Mouse (Mus musculus) liver, embryonic 14.5 days (tissue): ENCODE results near the gene Olfr1116. TPM values are rescaled to one million over a fixed set of nuclear protein-coding genes. Genes with fewer than 3 reads are reported as not detected.
"Not testable (repeated sequence)": the region's sequence is repeated elsewhere in the genome, so short reads cannot be mapped to it uniquely, and the experiment has no call there.

Experiments
- ATAC-seq: fragments of 200-750 bp; cut with Nextera tagmentation; 2 replicates; pipeline ENCODE4 v1.8.0; 2017; ENCODE audit warnings: moderate number of reproducible peaks, mild to moderate bottlenecking, moderate library complexity; ENCODE audit not compliant: insufficient read depth
- DNase-seq, 3 experiments: peaks; one replicate each; pipeline ENCODE4 v3.0.0-alpha.2; 2012 to 2013; ENCODE audit warnings: low read depth in 3 of 3, low spot score in 3 of 3
- H3K27ac ChIP-seq: fragments of 300-500 bp; sonication (generic); 2 replicates; pipeline ENCODE4 v1.5.1; 2014; ENCODE audit warnings: moderate library complexity, mild to moderate bottlenecking, control low read depth, inconsistent platforms
- H3K27me3 ChIP-seq: fragments of 300-500 bp; sonication (generic); 2 replicates; pipeline ENCODE4 v1.6.1; 2014; ENCODE audit warnings: mild to moderate bottlenecking, low read length, moderate library complexity; ENCODE audit not compliant: control insufficient read depth, insufficient read depth
- H3K36me3 ChIP-seq: fragments of 300-500 bp; sonication (generic); replicated peaks from 2 replicates; pipeline ENCODE4 v1.6.1; 2014; ENCODE audit warnings: low read depth; ENCODE audit not compliant: control insufficient read depth, insufficient read depth
- H3K4me1 ChIP-seq, 2 experiments: fragments of 200-500 bp in 1 of 2; fragments of 300-500 bp in 1 of 2; sonication (generic) in 1 of 2; replicated peaks; 2 replicates each; pipeline ENCODE4 v1.6.1; 2012 to 2014; ENCODE audit warnings: antibody characterized with exemption in 1 of 2, inconsistent platforms in 1 of 2, low read length in 1 of 2; ENCODE audit not compliant: control insufficient read depth in 2 of 2, insufficient read depth in 2 of 2
- H3K4me2 ChIP-seq: fragments of 300-500 bp; sonication (generic); 2 replicates; pipeline ENCODE4 v1.6.1; 2014; ENCODE audit warnings: low read depth, mild to moderate bottlenecking, control low read depth, moderate library complexity
- H3K4me3 ChIP-seq, 2 experiments: fragments of 200-500 bp in 1 of 2; fragments of 300-500 bp in 1 of 2; sonication (generic) in 1 of 2; 2 replicates each; pipeline ENCODE4 v1.5.1; 2012 to 2014; ENCODE audit warnings: low read depth in 2 of 2, low read length in 2 of 2, mild to moderate bottlenecking in 2 of 2, control low read depth in 1 of 2, inconsistent platforms in 1 of 2, moderate library complexity in 1 of 2; ENCODE audit not compliant: insufficient read depth in 1 of 2
- H3K9ac ChIP-seq: fragments of 300-500 bp; sonication (generic); replicated peaks from 2 replicates; pipeline ENCODE4 v1.6.1; 2014; ENCODE audit warnings: mild to moderate bottlenecking, control low read depth, moderate library complexity
- H3K9me3 ChIP-seq: fragments of 300-500 bp; sonication (generic); 2 replicates; pipeline ENCODE4 v1.6.1; 2016; ENCODE audit warnings: low read length, mixed read lengths; ENCODE audit not compliant: control insufficient read depth
- CTCF ChIP-seq: IDR thresholded peaks from 2 replicates; pipeline ENCODE4 v1.5.1; 2016; ENCODE audit warnings: antibody characterized with exemption, low read depth, control low read depth
- EP300 ChIP-seq: IDR thresholded peaks from 2 replicates; pipeline ENCODE4 v1.6.1; 2016; ENCODE audit warnings: antibody characterized with exemption, low read depth
- WGBS: fragments of 180-500 bp; shearing (Covaris S2); extraction: QIAGEN DNeasy Blood & Tissue Kit; methylation state at CpG from one replicate; pipeline ENCODE4 v1.1.7; 2014; ENCODE audit not compliant: insufficient replicate concordance; 5-methylcytosine and 5-hydroxymethylcytosine counted together
- microRNA-seq: library from miRNA; unstranded; fragments of <30 nt; microRNA quantifications from one replicate; pipeline ENCODE4, GENCODE M21; 2016
- polyA plus RNA-seq, 2 experiments: library from polyadenylated mRNA; depleted of rRNA in 1 of 2; stranded (reverse) in 1 of 2; unstranded in 1 of 2; fragments of >200 nt; fragmentation: Nextera tagmentation in 1 of 2; extraction: Ambion mirVana in 1 of 2; gene quantifications; 2 replicates each; pipeline versions ENCODE4 v1.2.1 to v1.2.3; 2012 to 2014

Gene Olfr1116
- not detected in 2 replicates for polyA plus RNA-seq (2012; rRNA removed)
- not detected in 2 replicates for polyA plus RNA-seq (2014; fragmentation: Nextera tagmentation; extraction: Ambion mirVana)

GRCm38 (mm10) chr2:87267234-87267633, at the start of gene Olfr1116:
Olfr1116 (plus strand) TSS chr2:87267534.
- H3K36me3 ChIP-seq = no peaks in the 10 kb centered on the region

GRCm38 (mm10) chr2:87247713-87248112, 19.6 kb upstream of the Olfr1116 start, which contains the start of gene Olfr1115:
Olfr1115 (plus strand) TSS chr2:87248013.
- no peak for ATAC-seq
- Histone ChIP-seq H3K36me3 (no peaks in the 10 kb centered on the region), H3K27ac (no peak within 1 kb of the TSS), H3K4me2 (no peak within 1 kb of the TSS), H3K4me1 (no peaks in the 10 kb centered on the region), H3K9me3 (no peaks in the 10 kb centered on the region), H3K4me3 (no peak within 1 kb of the TSS), H3K9ac (no peak within 1 kb of the TSS), H3K27me3 (no peaks in the 10 kb centered on the region)
- TF ChIP-seq CTCF (no peak), EP300 (no peak)
- 51% methylated on average over 2 of the region's 2 CpGs for WGBS
- no peak for DNase-seq

More at GRCm38 (mm10) chr2:87267234-87267633, at the start of gene Olfr1116:
- TF ChIP-seq EP300 (no peak), CTCF (no peak)
- Histone ChIP-seq H3K27me3 (no peaks in the 10 kb centered on the region), H3K4me2 (no peak within 1 kb of the TSS), H3K9ac (no peak within 1 kb of the TSS), H3K27ac (no peak within 1 kb of the TSS), H3K4me1 (no peaks in the 10 kb centered on the region), H3K9me3 (no peaks in the 10 kb centered on the region), H3K4me3 (no peak within 1 kb of the TSS)
- no peak for ATAC-seq
- no peak for DNase-seq
- WGBS = 73% methylated on average over 1 of the region's 1 CpGs

GRCm38 (mm10) chr2:87293977-87294376, 26.6 kb downstream of the Olfr1116 start:
- DNase-seq, H3K27me3 ChIP-seq, ATAC-seq, H3K9me3 ChIP-seq, H3K36me3 ChIP-seq, H3K27ac ChIP-seq, H3K4me1 ChIP-seq, H3K4me3 ChIP-seq, H3K4me2 ChIP-seq, H3K9ac ChIP-seq: not testable (repeated sequence)

GRCm38 (mm10) chr2:87307281-87307680, 39.9 kb downstream of the Olfr1116 start, which contains the start of gene Olfr1118:
Olfr1118 (plus strand) TSS chr2:87307581.
- no peak for DNase-seq
- Histone ChIP-seq H3K27ac (no peak within 1 kb of the TSS), H3K9me3 (no peaks in the 10 kb centered on the region), H3K9ac (no peak within 1 kb of the TSS), H3K4me1 (no peaks in the 10 kb centered on the region), H3K27me3 (no peaks in the 10 kb centered on the region), H3K36me3 (no peaks in the 10 kb centered on the region), H3K4me2 (no peak within 1 kb of the TSS), H3K4me3 (no peak within 1 kb of the TSS)
- WGBS = 40% methylated on average over 1 of the region's 1 CpGs
- no peak for ATAC-seq
- TF ChIP-seq EP300 (no peak), CTCF (no peak)

Small RNA genes lying within 50 kb of the gene (microRNA-seq; reads per million reads assigned to microRNA genes)
- gene Gm27438 = not detected

Other genes starting within 250 kb of the Olfr1116 start
- gene Olfr1104, start 240.5 kb upstream of the Olfr1116 start, polyA plus RNA-seq (2012; rRNA removed) = not detected in 2 replicates
- gene Olfr1104, start 240.5 kb upstream of the Olfr1116 start, polyA plus RNA-seq (2014; fragmentation: Nextera tagmentation; extraction: Ambion mirVana) = not detected in 2 replicates
- gene Olfr1105, start 231.0 kb upstream of the Olfr1116 start, polyA plus RNA-seq (2012; rRNA removed) = not detected in 2 replicates
- not detected in 2 replicates for gene Olfr1105, start 231.0 kb upstream of the Olfr1116 start, polyA plus RNA-seq (2014; fragmentation: Nextera tagmentation; extraction: Ambion mirVana)
- not detected in 2 replicates for gene Olfr1106, start 215.3 kb upstream of the Olfr1116 start, polyA plus RNA-seq (2012; rRNA removed)
- not detected in 2 replicates for gene Olfr1106, start 215.3 kb upstream of the Olfr1116 start, polyA plus RNA-seq (2014; fragmentation: Nextera tagmentation; extraction: Ambion mirVana)
- gene Olfr1107, start 191.7 kb upstream of the Olfr1116 start, polyA plus RNA-seq (2012; rRNA removed) = not detected in 2 replicates
- not detected in 2 replicates for gene Olfr1107, start 191.7 kb upstream of the Olfr1116 start, polyA plus RNA-seq (2014; fragmentation: Nextera tagmentation; extraction: Ambion mirVana)
- gene Olfr1109, start 171.5 kb upstream of the Olfr1116 start, polyA plus RNA-seq (2012; rRNA removed) = not detected in 2 replicates
- gene Olfr1109, start 171.5 kb upstream of the Olfr1116 start, polyA plus RNA-seq (2014; fragmentation: Nextera tagmentation; extraction: Ambion mirVana) = not detected in 2 replicates
- gene Olfr259, start 153.0 kb upstream of the Olfr1116 start, polyA plus RNA-seq (2012; rRNA removed) = not detected in 2 replicates
- not detected in 2 replicates for gene Olfr259, start 153.0 kb upstream of the Olfr1116 start, polyA plus RNA-seq (2014; fragmentation: Nextera tagmentation; extraction: Ambion mirVana)
- not detected in 2 replicates for gene Olfr1110, start 127.2 kb upstream of the Olfr1116 start, polyA plus RNA-seq (2012; rRNA removed)
- gene Olfr1110, start 127.2 kb upstream of the Olfr1116 start, polyA plus RNA-seq (2014; fragmentation: Nextera tagmentation; extraction: Ambion mirVana) = not detected in 2 replicates
- gene Olfr1111, start 114.9 kb upstream of the Olfr1116 start, polyA plus RNA-seq (2012; rRNA removed) = not detected in 2 replicates
- gene Olfr1111, start 114.9 kb upstream of the Olfr1116 start, polyA plus RNA-seq (2014; fragmentation: Nextera tagmentation; extraction: Ambion mirVana) = not detected in 2 replicates
- gene Olfr1112, start 79.7 kb upstream of the Olfr1116 start, polyA plus RNA-seq (2012; rRNA removed) = not detected in 2 replicates
- gene Olfr1112, start 79.7 kb upstream of the Olfr1116 start, polyA plus RNA-seq (2014; fragmentation: Nextera tagmentation; extraction: Ambion mirVana) = not detected in 2 replicates
- gene Olfr1113, start 58.6 kb upstream of the Olfr1116 start, polyA plus RNA-seq (2012; rRNA removed) = not detected in 2 replicates
- gene Olfr1113, start 58.6 kb upstream of the Olfr1116 start, polyA plus RNA-seq (2014; fragmentation: Nextera tagmentation; extraction: Ambion mirVana) = not detected in 2 replicates
- gene Olfr1115, start 19.5 kb upstream of the Olfr1116 start, polyA plus RNA-seq (2012; rRNA removed) = not detected in 2 replicates
- gene Olfr1115, start 19.5 kb upstream of the Olfr1116 start, polyA plus RNA-seq (2014; fragmentation: Nextera tagmentation; extraction: Ambion mirVana) = not detected in 2 replicates
- not detected in 2 replicates for gene Olfr1118, start 40.0 kb downstream of the Olfr1116 start, polyA plus RNA-seq (2012; rRNA removed)
- not detected in 2 replicates for gene Olfr1118, start 40.0 kb downstream of the Olfr1116 start, polyA plus RNA-seq (2014; fragmentation: Nextera tagmentation; extraction: Ambion mirVana)
- gene Olfr1120, start 87.3 kb downstream of the Olfr1116 start, polyA plus RNA-seq (2012; rRNA removed) = not detected in 2 replicates
- gene Olfr1120, start 87.3 kb downstream of the Olfr1116 start, polyA plus RNA-seq (2014; fragmentation: Nextera tagmentation; extraction: Ambion mirVana) = not detected in 2 replicates
- gene Olfr1121, start 102.4 kb downstream of the Olfr1116 start, polyA plus RNA-seq (2012; rRNA removed) = not detected in 2 replicates
- not detected in 2 replicates for gene Olfr1121, start 102.4 kb downstream of the Olfr1116 start, polyA plus RNA-seq (2014; fragmentation: Nextera tagmentation; extraction: Ambion mirVana)
- gene Olfr1122, start 118.3 kb downstream of the Olfr1116 start, polyA plus RNA-seq (2012; rRNA removed) = not detected in 2 replicates
- not detected in 2 replicates for gene Olfr1122, start 118.3 kb downstream of the Olfr1116 start, polyA plus RNA-seq (2014; fragmentation: Nextera tagmentation; extraction: Ambion mirVana)
- gene Olfr1123, start 149.1 kb downstream of the Olfr1116 start, polyA plus RNA-seq (2012; rRNA removed) = not detected in 2 replicates
- not detected in 2 replicates for gene Olfr1123, start 149.1 kb downstream of the Olfr1116 start, polyA plus RNA-seq (2014; fragmentation: Nextera tagmentation; extraction: Ambion mirVana)
- gene Olfr1124, start 162.7 kb downstream of the Olfr1116 start, polyA plus RNA-seq (2012; rRNA removed) = not detected in 2 replicates
- not detected in 2 replicates for gene Olfr1124, start 162.7 kb downstream of the Olfr1116 start, polyA plus RNA-seq (2014; fragmentation: Nextera tagmentation; extraction: Ambion mirVana)
- not detected in 2 replicates for gene Olfr1126, start 186.4 kb downstream of the Olfr1116 start, polyA plus RNA-seq (2012; rRNA removed)
- not detected in 2 replicates for gene Olfr1126, start 186.4 kb downstream of the Olfr1116 start, polyA plus RNA-seq (2014; fragmentation: Nextera tagmentation; extraction: Ambion mirVana)
- gene Pramel7, start 229.6 kb downstream of the Olfr1116 start, polyA plus RNA-seq (2012; rRNA removed) = not detected in 2 replicates
- not detected in 2 replicates for gene Pramel7, start 229.6 kb downstream of the Olfr1116 start, polyA plus RNA-seq (2014; fragmentation: Nextera tagmentation; extraction: Ambion mirVana)
- gene Pramel6, start 239.0 kb downstream of the Olfr1116 start, polyA plus RNA-seq (2012; rRNA removed) = not detected in 2 replicates
- gene Pramel6, start 239.0 kb downstream of the Olfr1116 start, polyA plus RNA-seq (2014; fragmentation: Nextera tagmentation; extraction: Ambion mirVana) = not detected in 2 replicates